Mouse (Mus musculus) cortical plate, adult 2 months (tissue): ENCODE measurements at regions not wholly inside any gene's neighbourhood (a gene's known extent, or its start where the extent isn't known, plus 50 kb on each side); places are given as distances from the start of the nearest gene placed in this dataset.

Source experiments
- CTCF ChIP-seq: fragments of 200-500 bp; IDR thresholded peaks from 2 replicates; pipeline ENCODE4 v1.5.1; 2011; ENCODE audit warnings: mild to moderate bottlenecking, control low read depth, low read length; ENCODE audit not compliant: insufficient read depth; ENCODE audit errors: extremely low read depth
- POLR2A ChIP-seq: fragments of 200-500 bp; IDR thresholded peaks from 2 replicates; pipeline ENCODE4 v1.6.1; 2011; ENCODE audit warnings: mild to moderate bottlenecking, low read length, control low read depth; ENCODE audit not compliant: insufficient read depth; ENCODE audit errors: extremely low read depth

DNA sequence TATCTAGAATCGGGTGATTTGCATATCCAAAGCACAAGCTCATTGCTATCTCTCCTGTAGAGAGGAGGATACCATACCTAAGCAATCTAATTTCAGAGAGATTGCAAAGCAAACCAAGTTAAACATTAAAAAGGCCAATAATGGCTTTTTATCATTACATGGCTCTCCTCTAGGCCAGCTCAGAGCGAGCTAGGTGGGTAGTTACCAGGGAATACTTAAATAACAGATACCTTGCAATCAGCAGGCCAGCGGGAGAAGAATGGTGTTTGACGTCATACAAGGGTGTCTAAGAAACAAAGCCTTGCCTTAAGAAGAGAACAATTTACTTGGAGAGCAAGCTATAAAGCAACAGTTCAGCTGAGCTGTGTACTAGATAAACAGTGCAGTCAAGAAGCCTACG is 207.4 kb upstream of the Kit start:
- TF ChIP-seq POLR2A, result no peak
- TF ChIP-seq CTCF, result no peak
